Mouse (Mus musculus) liver, embryonic 15.5 days (tissue): ENCODE measurements around the gene Sap30bp. TPM values are rescaled to one million over a fixed set of nuclear protein-coding genes. Genes with fewer than 3 reads are reported as not detected.

Experiments
- ATAC-seq: fragments of 200-750 bp; cut with Nextera tagmentation; 2 replicates; pipeline ENCODE4 v1.8.0; 2017; ENCODE audit warnings: moderate number of reproducible peaks, mild to moderate bottlenecking, moderate library complexity; ENCODE audit not compliant: insufficient read depth
- H3K27ac ChIP-seq: fragments of 300-500 bp; sonication (generic); replicated peaks from 2 replicates; pipeline ENCODE4 v1.5.1; 2015; ENCODE audit warnings: mild to moderate bottlenecking, inconsistent platforms
- H3K27me3 ChIP-seq: fragments of 300-500 bp; sonication (generic); 2 replicates; pipeline ENCODE4 v1.6.1; 2015; ENCODE audit warnings: mild to moderate bottlenecking, inconsistent platforms
- H3K36me3 ChIP-seq: fragments of 300-500 bp; sonication (generic); replicated peaks from 2 replicates; pipeline ENCODE4 v1.6.1; 2015; ENCODE audit warnings: moderate library complexity, mild to moderate bottlenecking, inconsistent platforms
- H3K4me1 ChIP-seq: fragments of 300-500 bp; sonication (generic); replicated peaks from 2 replicates; pipeline ENCODE4 v1.6.1; 2015; ENCODE audit warnings: inconsistent platforms
- H3K4me2 ChIP-seq: fragments of 300-500 bp; sonication (generic); 2 replicates; pipeline ENCODE4 v1.6.1; 2015; ENCODE audit warnings: moderate library complexity, mild to moderate bottlenecking, inconsistent platforms
- H3K4me3 ChIP-seq: fragments of 300-500 bp; sonication (generic); replicated peaks from 2 replicates; pipeline ENCODE4 v1.5.1; 2015; ENCODE audit warnings: mild to moderate bottlenecking, inconsistent platforms
- H3K9ac ChIP-seq: fragments of 300-500 bp; sonication (generic); 2 replicates; pipeline ENCODE4 v1.6.1; 2015; ENCODE audit warnings: moderate library complexity, mild to moderate bottlenecking, inconsistent platforms
- H3K9me3 ChIP-seq: fragments of 300-500 bp; sonication (generic); replicated peaks from 2 replicates; pipeline ENCODE4 v1.6.1; 2016; ENCODE audit warnings: inconsistent platforms
- WGBS: fragments of 180-500 bp; shearing (Covaris S2); methylation state at CpG from one replicate; pipeline ENCODE4 v1.1.7; 2015; ENCODE audit warnings: mixed read lengths; ENCODE audit not compliant: insufficient replicate concordance; 5-methylcytosine and 5-hydroxymethylcytosine counted together
- polyA plus RNA-seq: library from polyadenylated mRNA; unstranded; fragments of >200 nt; fragmentation: Nextera tagmentation; extraction: Ambion mirVana; gene quantifications from 2 replicates; pipeline ENCODE4 v1.2.1, GENCODE M21; 2015

Sap30bp gene
- 13.0 and 15.0 TPM in 2 replicates for polyA plus RNA-seq

- ATAC-seq, result peak; percentile 99
- Histone ChIP-seq H3K4me1 (peaks cover 32% of the 10 kb centered on the region), H3K36me3 (peaks cover 32% of the 10 kb centered on the region), H3K9me3 (no peaks in the 10 kb centered on the region), H3K4me2 (peak within 1 kb of the TSS; percentile 81), H3K27me3 (no peaks in the 10 kb centered on the region), H3K9ac (peak within 1 kb of the TSS; percentile 76), H3K4me3 (peak within 1 kb of the TSS; percentile 81), H3K27ac (peak within 1 kb of the TSS; percentile 65)
- whole genome bisulfite sequencing, result under 1% methylated on average over 28 of the region's 28 CpGs
These were observed at the start of gene Sap30bp, which contains the start of gene Recql5 for GRCm38 (mm10) chr11:115933108-115933746. TSS of gene Sap30bp (plus strand) at chr11:115933282. TSS of gene Recql5 (minus strand) at chr11:115933477.

DNA sequence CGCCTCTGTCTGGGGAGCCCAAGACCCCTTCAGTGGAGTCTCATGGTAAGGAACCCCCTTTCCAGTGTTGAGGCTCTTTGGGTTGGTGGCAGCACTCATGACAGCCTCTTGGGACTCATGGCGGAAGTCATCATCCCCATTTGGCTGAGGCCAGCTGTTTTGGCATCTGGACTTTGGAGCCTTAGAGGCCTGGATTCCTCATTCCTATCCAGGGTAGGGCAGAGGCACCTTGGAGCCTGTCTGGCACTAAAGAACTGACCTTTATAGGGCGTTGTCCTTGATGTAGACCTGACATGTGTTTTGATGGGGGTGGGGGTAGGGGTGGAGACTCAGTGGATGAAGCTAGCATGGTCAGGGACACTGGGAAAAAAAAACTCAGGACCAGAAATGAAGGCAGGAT, 48.7 kb upstream of the Sap30bp start:
- H3K4me3 ChIP-seq, result no peak overlapping the region
- H3K36me3 ChIP-seq, result no peaks in the 10 kb centered on the region
- no peak for ATAC-seq
- H3K27ac ChIP-seq, result no peak overlapping the region
- WGBS, result 75% methylated on average over 3 of the region's 3 CpGs
- peaks cover 25% of the 10 kb centered on the region for H3K27me3 ChIP-seq
- H3K4me2 ChIP-seq, result no peak overlapping the region
- H3K9ac ChIP-seq, result no peak overlapping the region
- H3K4me1 ChIP-seq, result no peaks in the 10 kb centered on the region
- no peaks in the 10 kb centered on the region for H3K9me3 ChIP-seq

DNA sequence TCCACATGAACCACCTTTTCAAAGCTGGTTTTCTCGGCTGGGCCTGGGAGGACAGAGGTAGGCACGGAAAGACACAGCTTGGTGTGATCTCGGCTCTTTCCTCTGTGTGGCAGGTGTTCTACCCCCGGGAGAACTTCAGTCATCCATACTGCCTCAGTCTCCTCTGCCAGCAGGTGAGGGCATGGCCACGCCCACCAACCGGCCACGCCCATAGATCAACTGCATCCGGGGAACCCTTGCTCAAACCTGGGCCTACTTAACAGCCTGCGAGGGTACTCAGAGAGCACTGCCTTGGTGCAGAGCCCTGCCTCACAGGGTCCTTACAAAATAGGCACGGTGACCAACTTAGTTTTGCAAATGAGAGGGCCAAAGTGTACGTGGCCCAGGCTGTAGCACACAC, 47.8 kb upstream of the Sap30bp start:
- Histone ChIP-seq H3K4me2 (no peak overlapping the region), H3K27ac (no peak overlapping the region), H3K36me3 (no peaks in the 10 kb centered on the region), H3K27me3 (peaks cover 25% of the 10 kb centered on the region), H3K9me3 (no peaks in the 10 kb centered on the region), H3K4me3 (no peak overlapping the region), H3K4me1 (no peaks in the 10 kb centered on the region), H3K9ac (no peak overlapping the region)
- 55% methylated on average over 11 of the region's 11 CpGs for WGBS
- no peak for ATAC-seq

- no peak overlapping the region for H3K4me2 ChIP-seq
- no peaks in the 10 kb centered on the region for H3K36me3 ChIP-seq
- no peak for ATAC-seq
- peaks cover 25% of the 10 kb centered on the region for H3K27me3 ChIP-seq
- no peak overlapping the region for H3K9ac ChIP-seq
- H3K4me1 ChIP-seq, result no peaks in the 10 kb centered on the region
- H3K27ac ChIP-seq, result no peak overlapping the region
- no peak overlapping the region for H3K4me3 ChIP-seq
- 76% methylated on average over 11 of the region's 11 CpGs for WGBS
- no peaks in the 10 kb centered on the region for H3K9me3 ChIP-seq
These were observed 46.6 kb upstream of the Sap30bp start for GRCm38 (mm10) chr11:115886446-115886845.

DNA sequence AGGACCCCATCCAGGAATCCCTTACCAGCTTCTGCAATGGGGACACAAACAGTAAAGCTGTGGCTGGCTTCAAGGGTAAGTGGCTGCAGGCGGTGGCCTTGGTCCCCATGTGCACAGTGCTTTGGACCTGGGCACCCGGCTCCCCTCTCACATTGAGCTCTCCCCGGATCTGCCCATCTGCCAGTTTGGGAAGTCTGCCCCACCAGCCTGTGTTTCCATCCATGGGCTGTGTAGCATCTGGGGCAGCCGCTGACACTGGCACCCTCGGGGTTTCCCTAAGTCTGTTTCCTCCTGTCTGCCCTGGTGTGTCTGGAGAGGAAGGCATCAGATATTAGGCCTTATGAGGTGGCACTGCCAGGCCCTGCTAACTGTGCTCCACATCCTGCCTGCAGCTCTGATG, 45.1 kb upstream of the Sap30bp start:
- peaks cover 14% of the 10 kb centered on the region for H3K27me3 ChIP-seq

GRCm38 (mm10) chr11:115889159-115889558, 43.9 kb upstream of the Sap30bp start:
- H3K27me3 ChIP-seq, result peaks cover 3% of the 10 kb centered on the region
- no peak overlapping the region for H3K9ac ChIP-seq
- H3K4me3 ChIP-seq, result no peak overlapping the region
- no peak for ATAC-seq
- peaks cover 6% of the 10 kb centered on the region for H3K4me1 ChIP-seq
- 72% methylated on average over 6 of the region's 6 CpGs for WGBS
- H3K9me3 ChIP-seq, result no peaks in the 10 kb centered on the region
- H3K4me2 ChIP-seq, result no peak overlapping the region
- H3K36me3 ChIP-seq, result 0 out of 2 replicates have a peak, but pooled peaks cover 8% of the 10 kb centered on the region
- no peak overlapping the region for H3K27ac ChIP-seq

More for the DNA sequence above, 45.1 kb upstream of the Sap30bp start:
- no peak overlapping the region for H3K27ac ChIP-seq
- WGBS, result 72% methylated on average over 5 of the region's 5 CpGs
- no peak overlapping the region for H3K4me2 ChIP-seq
- no peak overlapping the region for H3K9ac ChIP-seq
- no peak overlapping the region for H3K4me3 ChIP-seq
- no peaks in the 10 kb centered on the region for H3K9me3 ChIP-seq
- ATAC-seq, result no peak
- 0 out of 2 replicates have a peak, but pooled peaks cover under 1% of the 10 kb centered on the region for H3K36me3 ChIP-seq
- H3K4me1 ChIP-seq, result peaks cover 6% of the 10 kb centered on the region

- no peak for ATAC-seq
These were observed 40.9 kb upstream of the Sap30bp start for GRCm38 (mm10) chr11:115892213-115892612.

GRCm38 (mm10) chr11:115893071-115893470, 40.0 kb upstream of the Sap30bp start:
- no peak overlapping the region for H3K4me3 ChIP-seq
- H3K9me3 ChIP-seq, result no peaks in the 10 kb centered on the region
- 76% methylated on average over 9 of the region's 9 CpGs for WGBS
- H3K9ac ChIP-seq, result no peak overlapping the region
- H3K27ac ChIP-seq, result no peak overlapping the region
- H3K4me2 ChIP-seq, result no peak overlapping the region
- H3K27me3 ChIP-seq, result no peaks in the 10 kb centered on the region
- H3K36me3 ChIP-seq, result peaks cover 26% of the 10 kb centered on the region
- no peak for ATAC-seq
- peaks cover 11% of the 10 kb centered on the region for H3K4me1 ChIP-seq

More at GRCm38 (mm10) chr11:115892213-115892612, 40.9 kb upstream of the Sap30bp start:
- H3K36me3 ChIP-seq, result peaks cover 26% of the 10 kb centered on the region
- H3K4me1 ChIP-seq, result peaks cover 6% of the 10 kb centered on the region
- no peaks in the 10 kb centered on the region for H3K27me3 ChIP-seq
- H3K9me3 ChIP-seq, result no peaks in the 10 kb centered on the region
- no peak overlapping the region for H3K27ac ChIP-seq
- H3K4me3 ChIP-seq, result no peak overlapping the region
- no peak overlapping the region for H3K9ac ChIP-seq
- no peak overlapping the region for H3K4me2 ChIP-seq
- 68% methylated on average over 6 of the region's 6 CpGs for WGBS

DNA sequence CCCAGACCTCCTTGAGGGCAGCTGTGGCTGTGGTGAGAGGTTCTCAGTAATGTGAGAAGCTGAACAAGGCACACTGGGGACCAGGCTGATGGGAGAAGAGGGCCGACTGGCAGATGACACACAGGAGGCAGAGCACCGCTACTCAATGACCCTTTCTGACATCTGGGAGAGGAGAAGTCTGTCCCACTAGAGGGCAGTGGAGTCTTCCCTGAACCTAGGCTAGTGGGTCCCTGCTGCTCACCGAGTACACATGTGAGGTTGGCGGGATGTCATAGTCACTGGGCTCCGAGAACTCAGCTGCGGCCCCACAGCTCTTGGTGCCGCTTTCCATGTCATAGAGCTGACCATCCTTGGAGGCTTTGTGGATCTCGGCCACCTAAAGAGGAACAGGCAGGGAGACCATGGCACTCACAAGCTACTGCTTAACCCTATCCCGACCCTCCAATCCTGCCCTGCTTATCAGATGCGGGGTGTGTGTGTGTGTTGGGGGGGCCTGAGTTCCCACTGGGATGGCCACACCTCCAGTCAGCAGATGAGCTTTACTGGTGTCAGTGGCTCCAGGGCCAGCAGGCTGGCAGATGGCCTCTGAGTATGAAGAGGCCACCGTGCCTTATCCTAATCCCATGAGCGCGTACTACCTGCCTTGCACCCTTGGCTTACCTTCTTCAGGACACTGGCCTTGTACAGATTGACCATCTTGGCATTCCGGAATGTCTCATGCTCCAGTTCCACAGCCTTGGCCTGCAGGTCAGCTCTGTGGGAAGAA, 38.1 kb upstream of the Sap30bp start:
- Histone ChIP-seq H3K4me3 (no peak overlapping the region), H3K9ac (no peak overlapping the region), H3K4me2 (no peak overlapping the region), H3K27me3 (no peaks in the 10 kb centered on the region), H3K27ac (no peak overlapping the region), H3K36me3 (peaks cover 26% of the 10 kb centered on the region), H3K9me3 (no peaks in the 10 kb centered on the region), H3K4me1 (peaks cover 29% of the 10 kb centered on the region)
- ATAC-seq, result no peak
- 61% methylated on average over 14 of the region's 14 CpGs for WGBS

DNA sequence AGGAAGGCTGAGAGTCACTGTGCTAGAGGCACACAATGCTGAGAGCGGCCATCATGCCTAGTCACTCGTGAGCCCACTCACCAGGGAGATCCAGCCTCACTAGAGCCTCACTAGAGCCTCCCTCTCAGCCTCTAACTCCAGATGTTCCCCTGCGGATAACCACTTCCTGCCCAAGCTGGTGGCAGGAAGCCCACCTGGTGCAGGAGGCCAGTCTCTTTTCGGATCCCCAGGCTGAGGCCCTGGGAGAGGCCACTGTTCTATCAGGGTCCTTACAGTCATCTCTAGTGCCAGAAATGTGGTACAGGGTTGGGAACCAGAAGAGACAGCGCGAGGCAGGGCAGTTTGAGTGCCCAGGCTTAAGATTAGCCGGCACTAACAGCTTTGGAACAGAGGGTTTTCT, 34.6 kb upstream of the Sap30bp start:
- WGBS, result 39% methylated on average over 7 of the region's 7 CpGs
- peak overlapping the region; percentile 58; the same call in 1 of the 2 replicates for H3K27ac ChIP-seq
- H3K4me3 ChIP-seq, result no peak overlapping the region
- peaks cover 59% of the 10 kb centered on the region for H3K4me1 ChIP-seq
- no peak for ATAC-seq
- H3K9me3 ChIP-seq, result no peaks in the 10 kb centered on the region
- H3K36me3 ChIP-seq, result peaks cover 22% of the 10 kb centered on the region
- H3K27me3 ChIP-seq, result no peaks in the 10 kb centered on the region
- no peak overlapping the region; the same call in 1 of the 2 replicates for H3K4me2 ChIP-seq
- H3K9ac ChIP-seq, result peak overlapping the region; percentile 33; the same call in 1 of the 2 replicates

DNA sequence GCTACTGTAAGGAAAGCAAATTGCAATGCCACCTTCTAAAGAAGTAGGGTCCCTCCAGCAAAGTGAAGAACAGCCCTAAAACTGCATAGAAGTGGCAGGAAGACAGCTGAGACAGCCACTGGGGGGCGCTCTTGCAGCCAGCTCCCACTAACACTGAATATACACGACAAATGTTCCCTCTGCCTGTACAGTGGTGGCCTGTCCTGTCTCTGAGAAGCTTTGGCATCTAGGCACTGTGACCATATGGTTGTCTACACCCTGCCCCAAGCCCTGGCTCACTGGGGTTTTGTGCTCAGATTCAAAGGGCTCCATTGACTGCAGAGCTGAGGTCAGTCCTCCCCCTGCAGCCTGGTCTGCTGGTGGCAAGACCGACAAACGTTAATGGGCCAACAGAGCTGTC, 34.2 kb upstream of the Sap30bp start:
- peaks cover 24% of the 10 kb centered on the region for H3K36me3 ChIP-seq
- WGBS, result 12% methylated on average over 4 of the region's 4 CpGs
- peak overlapping the region; percentile 79 for H3K4me2 ChIP-seq
- no peaks in the 10 kb centered on the region for H3K9me3 ChIP-seq
- no peaks in the 10 kb centered on the region for H3K27me3 ChIP-seq
- H3K4me1 ChIP-seq, result peaks cover 63% of the 10 kb centered on the region
- H3K27ac ChIP-seq, result peak overlapping the region; percentile 97
- ATAC-seq, result no peak
- H3K4me3 ChIP-seq, result peak overlapping the region; percentile 67; the same call in 1 of the 2 replicates
- peak overlapping the region; percentile 81; the same call in 1 of the 2 replicates for H3K9ac ChIP-seq
